Mouse (Mus musculus): ENCODE data around the gene Cyfip2. TPM values are rescaled to one million over a fixed set of nuclear protein-coding genes. Genes with fewer than 3 reads are reported as not detected.

The Cyfip2 gene
- polyA plus RNA-seq, 1 experiment: 200 TPM

- H3K27me3 ChIP-seq (ENCODE audit: control insufficient read depth, insufficient read depth, low read length): no peaks in the 10 kb centered on the region
- H3K4me1 ChIP-seq (ENCODE audit: control insufficient read depth, insufficient read depth, low read length): 0 out of 2 replicates have a peak, but pooled peaks cover 3% of the 10 kb centered on the region
- no peak for DNase-seq
- no peak for TF ChIP-seq POLR2A (IDR thresholded peaks at IDR 0.05; ENCODE audit: borderline replicate concordance, insufficient read depth, low read length)
- TF ChIP-seq CTCF (IDR thresholded peaks at IDR 0.05; ENCODE audit: borderline replicate concordance, insufficient read depth, low read depth, low read length): no peak
- no peak overlapping the region for H3K4me3 ChIP-seq (replicated peaks; ENCODE audit: insufficient read depth, low read depth, low read length)
- no peak overlapping the region for H3K27ac ChIP-seq (ENCODE audit: insufficient read depth, low read length)
- 71% methylated on average over 5 of the region's 5 CpGs for WGBS
Observed at GRCm38 (mm10) chr11:46213844-46214243, 98.8 kb downstream of the Cyfip2 start.

DNA sequence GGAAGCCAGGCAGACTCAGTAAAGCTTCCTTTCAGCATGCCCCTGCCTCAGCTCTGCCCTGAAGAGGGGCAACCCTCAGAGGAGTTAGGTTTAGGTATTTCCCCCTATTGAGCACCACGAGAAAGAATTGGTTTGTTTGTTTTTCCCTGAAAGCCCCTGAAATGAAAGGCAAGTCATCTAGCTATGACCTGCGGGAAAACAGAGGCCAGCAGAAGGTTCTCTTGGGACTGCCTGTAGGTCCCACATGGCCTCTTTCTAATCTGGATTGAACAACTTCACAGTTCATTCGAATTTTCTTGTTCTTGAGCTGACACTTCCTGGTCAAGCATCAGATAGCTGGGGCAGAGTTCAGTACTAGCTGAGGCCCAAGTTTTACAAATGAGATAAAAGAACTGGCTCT is 100.8 kb downstream of the Cyfip2 start:
- 0 out of 2 replicates have a peak, but pooled peaks cover 3% of the 10 kb centered on the region for H3K4me1 ChIP-seq (ENCODE audit: control insufficient read depth, insufficient read depth, low read length)
- TF ChIP-seq POLR2A (IDR thresholded peaks at IDR 0.05; ENCODE audit: borderline replicate concordance, insufficient read depth, low read length) (no peak), CTCF (IDR thresholded peaks at IDR 0.05; ENCODE audit: borderline replicate concordance, insufficient read depth, low read depth, low read length) (no peak)
- H3K27me3 ChIP-seq (ENCODE audit: control insufficient read depth, insufficient read depth, low read length): no peaks in the 10 kb centered on the region
- WGBS: 34% methylated on average over 3 of the region's 3 CpGs
- no peak for DNase-seq
- no peak overlapping the region for H3K4me3 ChIP-seq (replicated peaks; ENCODE audit: insufficient read depth, low read depth, low read length)
- H3K27ac ChIP-seq (ENCODE audit: insufficient read depth, low read length): no peak overlapping the region

GRCm38 (mm10) chr11:46209884-46210283 is 102.8 kb downstream of the Cyfip2 start:
- Histone ChIP-seq H3K4me3 (replicated peaks; ENCODE audit: insufficient read depth, low read depth, low read length) (no peak overlapping the region), H3K4me1 (ENCODE audit: control insufficient read depth, insufficient read depth, low read length) (no peaks in the 10 kb centered on the region), H3K27me3 (ENCODE audit: control insufficient read depth, insufficient read depth, low read length) (no peaks in the 10 kb centered on the region), H3K27ac (ENCODE audit: insufficient read depth, low read length) (no peak overlapping the region)
- WGBS: 58% methylated on average over 2 of the region's 2 CpGs
- no peak for DNase-seq
- TF ChIP-seq CTCF (IDR thresholded peaks at IDR 0.05; ENCODE audit: borderline replicate concordance, insufficient read depth, low read depth, low read length) (no peak), POLR2A (IDR thresholded peaks at IDR 0.05; ENCODE audit: borderline replicate concordance, insufficient read depth, low read length) (no peak)

- Histone ChIP-seq H3K4me3 (replicated peaks; ENCODE audit: insufficient read depth, low read depth, low read length) (no peak overlapping the region), H3K4me1 (ENCODE audit: control insufficient read depth, insufficient read depth, low read length) (peaks cover under 1% of the 10 kb centered on the region; the same call in 1 of the 2 replicates), H3K27me3 (ENCODE audit: control insufficient read depth, insufficient read depth, low read length) (no peaks in the 10 kb centered on the region), H3K27ac (ENCODE audit: insufficient read depth, low read length) (no peak overlapping the region)
- TF ChIP-seq CTCF (IDR thresholded peaks at IDR 0.05; ENCODE audit: borderline replicate concordance, insufficient read depth, low read depth, low read length): no peak
- WGBS: 70% methylated on average over 17 of the region's 17 CpGs
- no peak for DNase-seq
Observed at GRCm38 (mm10) chr11:46205639-46206409, 106.8 kb downstream of the Cyfip2 start.

DNA sequence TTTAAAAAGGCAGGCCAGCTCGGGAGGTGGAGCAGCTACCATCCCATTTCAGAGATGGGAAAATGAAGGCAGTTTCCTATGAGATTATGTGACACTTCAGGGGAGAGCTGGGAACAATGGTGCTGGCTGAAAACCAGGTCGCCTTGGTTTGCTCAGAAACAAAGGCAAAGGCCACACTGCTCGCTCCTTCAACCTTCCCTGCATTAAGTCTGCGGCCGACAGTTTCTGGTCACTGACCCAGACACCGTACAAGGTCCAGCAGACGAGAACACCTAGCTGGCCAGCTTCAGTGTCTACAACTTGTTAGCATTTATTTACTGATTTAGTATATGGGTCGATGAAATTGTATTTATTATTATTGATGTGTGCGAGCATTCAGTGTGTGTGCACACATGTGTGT is 107.8 kb downstream of the Cyfip2 start:
- Histone ChIP-seq H3K27me3 (ENCODE audit: control insufficient read depth, insufficient read depth, low read length) (no peaks in the 10 kb centered on the region), H3K4me1 (ENCODE audit: control insufficient read depth, insufficient read depth, low read length) (peaks cover 8% of the 10 kb centered on the region; the same call in 1 of the 2 replicates), H3K4me3 (replicated peaks; ENCODE audit: insufficient read depth, low read depth, low read length) (no peak overlapping the region), H3K27ac (ENCODE audit: insufficient read depth, low read length) (no peak overlapping the region)
- WGBS: 86% methylated on average over 9 of the region's 9 CpGs
- TF ChIP-seq CTCF (IDR thresholded peaks at IDR 0.05; ENCODE audit: borderline replicate concordance, insufficient read depth, low read depth, low read length): no peak
- no peak for TF ChIP-seq POLR2A (IDR thresholded peaks at IDR 0.05; ENCODE audit: borderline replicate concordance, insufficient read depth, low read length)
- no peak for DNase-seq

- 73% methylated on average over 10 of the region's 10 CpGs for WGBS
- no peak overlapping the region for H3K27ac ChIP-seq (ENCODE audit: insufficient read depth, low read length)
Observed at GRCm38 (mm10) chr11:46202547-46202887, 110.1 kb downstream of the Cyfip2 start.

GRCm38 (mm10) chr11:46201636-46202546 is 110.8 kb downstream of the Cyfip2 start:
- no peak for TF ChIP-seq CTCF (IDR thresholded peaks at IDR 0.05; ENCODE audit: borderline replicate concordance, insufficient read depth, low read depth, low read length)
- no peak for TF ChIP-seq POLR2A (IDR thresholded peaks at IDR 0.05; ENCODE audit: borderline replicate concordance, insufficient read depth, low read length)
- Histone ChIP-seq H3K4me1 (ENCODE audit: control insufficient read depth, insufficient read depth, low read length) (peaks cover 10% of the 10 kb centered on the region), H3K4me3 (replicated peaks; ENCODE audit: insufficient read depth, low read depth, low read length) (no peak overlapping the region), H3K27ac (ENCODE audit: insufficient read depth, low read length) (no peak overlapping the region), H3K27me3 (ENCODE audit: control insufficient read depth, insufficient read depth, low read length) (no peaks in the 10 kb centered on the region)
- DNase-seq: no peak
- 82% methylated on average over 20 of the region's 20 CpGs for WGBS

More at GRCm38 (mm10) chr11:46202547-46202887, 110.1 kb downstream of the Cyfip2 start:
- Histone ChIP-seq H3K4me3 (replicated peaks; ENCODE audit: insufficient read depth, low read depth, low read length) (no peak overlapping the region), H3K4me1 (ENCODE audit: control insufficient read depth, insufficient read depth, low read length) (peaks cover 10% of the 10 kb centered on the region), H3K27me3 (ENCODE audit: control insufficient read depth, insufficient read depth, low read length) (no peaks in the 10 kb centered on the region)
- TF ChIP-seq POLR2A (IDR thresholded peaks at IDR 0.05; ENCODE audit: borderline replicate concordance, insufficient read depth, low read length) (no peak), CTCF (IDR thresholded peaks at IDR 0.05; ENCODE audit: borderline replicate concordance, insufficient read depth, low read depth, low read length) (no peak)
- no peak for DNase-seq

Measured in cerebellum, adult 2 months (tissue).